Mouse (Mus musculus) C3H10T1/2 (cell line): ENCODE results near the gene Ect2. TPM values are rescaled to one million over a fixed set of nuclear protein-coding genes. Genes with fewer than 3 reads are reported as not detected.

Experiments
- polyA plus RNA-seq, 2 experiments: library from polyadenylated mRNA; unstranded; fragments of >200 nt; fragmentation: generic; extraction: Trizol; gene quantifications; one replicate each; pipeline ENCODE4 v1.2.1; 2012; ENCODE audit warnings: missing spikeins in 2 of 2

Gene Ect2
- 1 to 10 TPM in 1 of 2 experiments, under 1 TPM in 1; 0.87 to 7.4 TPM for polyA plus RNA-seq

DNA sequence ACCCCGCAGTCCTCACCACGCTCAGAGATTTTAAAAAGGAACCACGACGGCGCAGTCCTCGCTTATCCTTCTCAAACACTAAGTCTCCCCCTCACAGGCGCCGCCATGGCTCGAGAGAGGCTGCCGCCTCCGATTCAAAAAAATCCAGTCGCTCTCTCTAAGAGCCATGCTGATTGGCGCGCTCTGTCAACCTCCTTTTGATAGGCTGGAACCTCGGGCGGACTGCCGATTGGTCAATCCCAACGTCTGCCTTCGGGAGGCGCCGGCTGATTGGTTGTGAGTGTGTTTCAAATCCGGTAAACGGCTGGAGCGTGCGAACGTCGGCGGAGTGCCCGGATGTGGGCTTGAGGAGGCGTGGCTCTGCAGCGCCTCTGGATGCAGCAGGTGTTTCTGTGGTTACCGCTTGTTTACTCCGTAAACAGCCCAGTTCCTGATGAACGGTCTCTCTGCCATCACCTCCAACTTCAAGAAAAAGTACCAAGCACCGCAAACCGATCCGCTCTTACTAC lies at the start of gene Ect2:
Gene Ect2 (minus strand): TSS at position 178 of the 509 bp plus-strand sequence.

DNA sequence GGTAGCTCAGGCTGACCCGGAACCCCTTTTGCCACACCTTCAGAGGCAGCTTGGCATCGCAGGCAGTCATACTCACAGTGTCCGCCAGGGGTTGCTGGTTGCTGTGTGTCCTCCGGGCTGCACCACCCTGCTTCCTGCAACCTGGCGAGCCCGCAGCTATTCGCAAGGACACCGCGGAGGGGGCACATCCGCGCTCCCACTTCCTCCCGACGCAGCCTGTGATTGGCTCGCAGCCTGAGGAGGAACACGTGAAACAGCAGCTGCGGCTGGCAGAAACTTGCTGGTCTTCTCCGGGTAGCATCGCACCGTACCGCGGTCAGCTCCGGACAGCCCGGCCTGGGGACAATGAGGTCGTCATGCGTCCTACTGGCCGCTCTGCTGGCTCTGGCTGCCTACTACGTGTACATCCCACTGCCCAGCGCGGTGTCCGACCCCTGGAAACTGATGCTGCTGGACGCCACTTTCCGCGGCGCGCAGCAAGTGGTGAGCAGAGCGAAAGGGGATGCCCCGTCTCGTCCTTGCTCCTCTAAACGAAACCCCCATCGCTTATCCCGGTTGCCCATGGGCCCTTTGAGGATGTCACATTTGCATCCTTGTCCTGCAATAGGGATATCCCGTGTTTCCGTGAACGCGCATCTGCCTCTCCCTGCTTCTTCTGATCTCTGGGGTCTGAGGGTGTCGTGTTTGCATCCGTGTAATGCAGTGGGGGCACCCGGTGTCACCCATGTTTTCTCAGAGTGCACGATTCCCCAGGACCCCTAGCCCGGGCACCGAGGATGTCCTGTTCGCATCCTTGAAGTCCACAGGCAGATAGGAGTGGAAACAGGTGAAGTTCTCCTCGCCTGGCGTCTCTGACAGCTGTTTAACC lies 29.3 kb upstream of the Ect2 start, which contains the start of gene Nceh1:
Gene Nceh1 (plus strand): TSS at position 233 of the 868 bp plus-strand sequence.

Other genes with a start within 250 kb of the Ect2 start
- gene Nceh1, start 29.1 kb upstream of the Ect2 start, polyA plus RNA-seq, result 1 to 10 TPM in 1 of 2 experiments, under 1 TPM in 1; 0.35 to 2.4 TPM
- gene Tnfsf10, start 163.2 kb upstream of the Ect2 start, polyA plus RNA-seq, result under 1 TPM; 0.01 to 0.17 TPM
- gene Ghsr, start 217.5 kb upstream of the Ect2 start, polyA plus RNA-seq, result not detected